Mouse (Mus musculus): ENCODE data around the gene Hmgxb4. TPM values are rescaled to one million over a fixed set of nuclear protein-coding genes. Genes with fewer than 3 reads are reported as not detected.
"Not testable (repeated sequence)": the region's sequence is repeated elsewhere in the genome, so short reads cannot be mapped to it uniquely, and the experiment has no call there.

Gene Hmgxb4
- 10 to 100 TPM; 21.4 to 22.1 TPM for total RNA-seq (2021)
- long read RNA-seq, experiment 1, full-length matches to known transcripts: 5 of 11 reads
- long read RNA-seq, experiment 1, partial matches to known transcripts: 1 of 11 reads
- long read RNA-seq, experiment 1, other reads (novel, unspliced or antisense): 5 of 11 reads
- long read RNA-seq, experiment 2, full-length matches to known transcripts: 3 of 11 reads
- long read RNA-seq, experiment 2, partial matches to known transcripts: 2 of 11 reads
- long read RNA-seq, experiment 2, other reads (novel, unspliced or antisense): 6 of 11 reads

GRCm38 (mm10) chr8:74993081-74993474, at the start of gene Hmgxb4:
Hmgxb4 (plus strand) TSS chr8:74993356.
- intact Hi-C loops (cut with DNase I): no loop called here
- no peak for DNase-seq (ENCODE audit: low spot score in 2 of 2)

- DNase-seq (ENCODE audit: low spot score in 2 of 2): no peak
Observed at GRCm38 (mm10) chr8:74949445-74949844, 43.7 kb upstream of the Hmgxb4 start.

GRCm38 (mm10) chr8:74963983-74964382, 29.2 kb upstream of the Hmgxb4 start:
- intact Hi-C loops (cut with DNase I): no loop called here
- no peak for DNase-seq (ENCODE audit: low spot score in 2 of 2)

More at GRCm38 (mm10) chr8:74949445-74949844, 43.7 kb upstream of the Hmgxb4 start:
- intact Hi-C loops (cut with DNase I): no loop called here

GRCm38 (mm10) chr8:74970286-74970685, 22.9 kb upstream of the Hmgxb4 start:
- DNase-seq (ENCODE audit: low spot score in 2 of 2); intact Hi-C loops (cut with DNase I): not testable (repeated sequence)

GRCm38 (mm10) chr8:74971636-74972035, 21.5 kb upstream of the Hmgxb4 start:
- DNase-seq (ENCODE audit: low spot score in 2 of 2): no peak
- intact Hi-C loops (cut with DNase I): no loop called here

GRCm38 (mm10) chr8:74972322-74972883, 20.8 kb upstream of the Hmgxb4 start:
- no peak for DNase-seq (ENCODE audit: low spot score in 2 of 2)
- intact Hi-C loops (cut with DNase I): no loop called here

- intact Hi-C loops (cut with DNase I): no loop called here
Observed at GRCm38 (mm10) chr8:74973121-74973869, 19.9 kb upstream of the Hmgxb4 start.

GRCm38 (mm10) chr8:74973904-74974303, 19.3 kb upstream of the Hmgxb4 start:
- no peak for DNase-seq (ENCODE audit: low spot score in 2 of 2)
- intact Hi-C loops (cut with DNase I): no loop called here

More at GRCm38 (mm10) chr8:74973121-74973869, 19.9 kb upstream of the Hmgxb4 start:
- DNase-seq (ENCODE audit: low spot score in 2 of 2): no peak

- intact Hi-C loops (cut with DNase I): no loop called here
- DNase-seq (ENCODE audit: low spot score in 2 of 2): peak in 1 of 2 experiments; percentile 17
Observed at GRCm38 (mm10) chr8:74977427-74977826, 15.7 kb upstream of the Hmgxb4 start.

GRCm38 (mm10) chr8:74980060-74980710, 13.0 kb upstream of the Hmgxb4 start:
- DNase-seq (ENCODE audit: low spot score in 2 of 2): no peak

GRCm38 (mm10) chr8:74980711-74981062, 12.5 kb upstream of the Hmgxb4 start:
- intact Hi-C loops (cut with DNase I): no loop called here
- peak; percentile 54 to 74 for DNase-seq (ENCODE audit: low spot score in 2 of 2)

More at GRCm38 (mm10) chr8:74980060-74980710, 13.0 kb upstream of the Hmgxb4 start:
- intact Hi-C loops (cut with DNase I): no loop called here

GRCm38 (mm10) chr8:74981809-74982208, 11.3 kb upstream of the Hmgxb4 start:
- intact Hi-C loops (cut with DNase I): no loop called here
- no peak for DNase-seq (ENCODE audit: low spot score in 2 of 2)

- intact Hi-C loops (cut with DNase I): no loop called here
- DNase-seq (ENCODE audit: low spot score in 2 of 2): no peak
Observed at GRCm38 (mm10) chr8:74987436-74987835, 5.7 kb upstream of the Hmgxb4 start.

- DNase-seq (ENCODE audit: low spot score in 2 of 2): no peak
- intact Hi-C loops (cut with DNase I): no loop called here
Observed at GRCm38 (mm10) chr8:74990021-74990420, 3.1 kb upstream of the Hmgxb4 start.

- peak; percentile 85 to 89 for DNase-seq (ENCODE audit: low spot score in 2 of 2)
- intact Hi-C loops (cut with DNase I): no loop called here
Observed at GRCm38 (mm10) chr8:74993475-74994451, 607 bp downstream of the Hmgxb4 start.

- intact Hi-C loops (cut with DNase I): no loop called here
Observed at GRCm38 (mm10) chr8:74994540-74994939, 1.4 kb downstream of the Hmgxb4 start.

GRCm38 (mm10) chr8:75000431-75000830, 7.3 kb downstream of the Hmgxb4 start:
- no peak for DNase-seq (ENCODE audit: low spot score in 2 of 2)
- intact Hi-C loops (cut with DNase I): no loop called here

More at GRCm38 (mm10) chr8:74994540-74994939, 1.4 kb downstream of the Hmgxb4 start:
- no peak for DNase-seq (ENCODE audit: low spot score in 2 of 2)

GRCm38 (mm10) chr8:75008826-75009225, 15.7 kb downstream of the Hmgxb4 start:
- intact Hi-C loops (cut with DNase I): no loop called here
- no peak for DNase-seq (ENCODE audit: low spot score in 2 of 2)

- intact Hi-C loops (cut with DNase I): no loop called here
Observed at GRCm38 (mm10) chr8:75013557-75013956, 20.4 kb downstream of the Hmgxb4 start.

More at GRCm38 (mm10) chr8:75013557-75013956, 20.4 kb downstream of the Hmgxb4 start:
- no peak for DNase-seq (ENCODE audit: low spot score in 2 of 2)

Data from left cerebral cortex, postnatal 14 days (tissue).